Mouse (Mus musculus): ENCODE results near the gene Tsnax. TPM values are rescaled to one million over a fixed set of nuclear protein-coding genes. Genes with fewer than 3 reads are reported as not detected.

The Tsnax gene
- polyA plus RNA-seq, 1 experiment: 22.7 TPM

DNA sequence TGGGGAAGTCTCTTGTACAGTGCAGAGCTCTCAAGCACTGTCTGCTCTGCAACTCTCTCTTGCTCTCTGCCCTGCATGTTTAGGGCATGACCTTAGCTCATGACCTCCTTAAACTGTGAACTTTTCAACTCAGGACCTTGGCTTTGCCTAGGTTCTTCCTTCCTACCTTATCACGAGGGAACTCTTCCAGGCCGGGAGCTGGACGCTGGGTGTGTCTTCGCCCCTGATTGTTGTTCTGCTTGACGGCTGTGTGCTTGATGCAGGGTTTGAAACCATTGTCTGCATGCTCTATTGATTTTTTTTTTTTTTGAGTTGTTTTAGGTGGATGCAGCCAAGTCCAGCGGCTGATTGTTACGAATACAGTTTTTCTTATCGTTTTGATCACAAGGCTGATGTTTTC lies 11.3 kb downstream of the Tsnax start:
- Histone ChIP-seq H3K36me3 (ENCODE audit: control insufficient read depth, insufficient read depth, low read length) (peaks cover 5% of the 10 kb centered on the region), H3K27ac (ENCODE audit: insufficient read depth, low read length) (no peak overlapping the region), H3K4me1 (ENCODE audit: control insufficient read depth, insufficient read depth, insufficient read length) (peaks cover 2% of the 10 kb centered on the region; the same call in 1 of the 2 replicates), H3K27me3 (ENCODE audit: control insufficient read depth, insufficient read depth, low read length) (no peaks in the 10 kb centered on the region), H3K4me3 (ENCODE audit: extremely low read depth, insufficient read depth, insufficient read length) (no peak overlapping the region)
- 91% methylated on average over 8 of the region's 8 CpGs for WGBS
- TF ChIP-seq POLR2A (IDR thresholded peaks at IDR 0.05; ENCODE audit: low read depth, low read length): no peak
- no peak for TF ChIP-seq CTCF (IDR thresholded peaks at IDR 0.05; ENCODE audit: extremely low read depth, insufficient read depth, insufficient read length, insufficient replicate concordance)
- DNase-seq (ENCODE audit: low read depth in 1 of 2, low spot score in 2 of 2): no peak

DNA sequence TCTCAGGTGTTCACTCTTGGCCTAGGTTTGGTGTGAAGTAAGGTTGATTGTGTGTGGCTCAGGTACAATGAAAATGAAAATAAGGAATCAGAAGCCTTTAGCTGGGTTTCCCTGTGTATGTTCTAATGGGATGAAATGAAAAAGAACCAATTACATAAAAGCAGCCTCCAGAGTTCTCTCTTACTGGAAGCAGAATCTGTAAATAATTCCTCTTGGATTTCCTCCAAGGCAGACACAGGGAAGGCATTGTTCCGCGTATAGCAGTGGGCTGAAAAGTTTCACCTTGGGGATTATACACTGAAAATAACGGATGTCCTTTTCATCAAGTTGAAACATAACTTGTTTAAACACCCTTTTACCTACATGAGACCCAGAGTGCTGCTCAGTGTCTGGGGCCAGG lies 14.4 kb downstream of the Tsnax start:
- Histone ChIP-seq H3K36me3 (ENCODE audit: control insufficient read depth, insufficient read depth, low read length) (peaks cover 15% of the 10 kb centered on the region), H3K27ac (ENCODE audit: insufficient read depth, low read length) (no peak overlapping the region), H3K4me3 (ENCODE audit: extremely low read depth, insufficient read depth, insufficient read length) (no peak overlapping the region), H3K27me3 (ENCODE audit: control insufficient read depth, insufficient read depth, low read length) (no peaks in the 10 kb centered on the region), H3K4me1 (ENCODE audit: control insufficient read depth, insufficient read depth, insufficient read length) (peaks cover 5% of the 10 kb centered on the region; the same call in 1 of the 2 replicates)
- TF ChIP-seq CTCF (IDR thresholded peaks at IDR 0.05; ENCODE audit: extremely low read depth, insufficient read depth, insufficient read length, insufficient replicate concordance): no peak
- no peak for TF ChIP-seq POLR2A (IDR thresholded peaks at IDR 0.05; ENCODE audit: low read depth, low read length)
- WGBS: 93% methylated on average over 3 of the region's 3 CpGs
- no peak for DNase-seq (ENCODE audit: low read depth in 1 of 2, low spot score in 2 of 2)

DNA sequence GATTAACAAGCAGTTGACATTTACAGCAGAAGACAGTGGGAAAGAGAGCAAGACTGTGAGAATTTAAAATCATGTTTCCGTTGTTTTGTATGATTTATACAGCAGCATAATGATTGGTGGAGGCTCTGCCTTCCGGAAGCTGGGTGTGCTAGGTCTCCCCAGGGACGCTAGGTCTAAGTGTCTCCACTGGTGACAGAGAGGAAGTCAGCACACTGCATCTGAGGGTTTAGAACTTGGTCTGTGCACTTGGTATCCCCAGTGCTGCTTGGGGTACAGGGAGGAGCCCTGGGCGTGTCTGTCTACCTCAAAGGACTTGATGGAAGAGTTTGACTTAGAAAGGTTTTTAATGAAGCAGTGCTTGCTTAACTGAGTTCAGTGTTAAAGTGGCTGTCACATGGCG lies 16.0 kb downstream of the Tsnax start:
- no peaks in the 10 kb centered on the region for H3K27me3 ChIP-seq (ENCODE audit: control insufficient read depth, insufficient read depth, low read length)
- H3K4me3 ChIP-seq (ENCODE audit: extremely low read depth, insufficient read depth, insufficient read length): no peak overlapping the region
- 60% methylated on average over 5 of the region's 5 CpGs for WGBS
- peak; percentile 54 to 55 for DNase-seq (ENCODE audit: low read depth in 1 of 2, low spot score in 2 of 2)
- H3K4me1 ChIP-seq (ENCODE audit: control insufficient read depth, insufficient read depth, insufficient read length): peaks cover 5% of the 10 kb centered on the region; the same call in 1 of the 2 replicates
- H3K36me3 ChIP-seq (ENCODE audit: control insufficient read depth, insufficient read depth, low read length): peaks cover 14% of the 10 kb centered on the region
- peak overlapping the region; percentile 82; the same call in 1 of the 2 replicates for H3K27ac ChIP-seq (ENCODE audit: insufficient read depth, low read length)
- TF ChIP-seq POLR2A (IDR thresholded peaks at IDR 0.05; ENCODE audit: low read depth, low read length): no peak
- no peak for TF ChIP-seq CTCF (IDR thresholded peaks at IDR 0.05; ENCODE audit: extremely low read depth, insufficient read depth, insufficient read length, insufficient replicate concordance)

DNA sequence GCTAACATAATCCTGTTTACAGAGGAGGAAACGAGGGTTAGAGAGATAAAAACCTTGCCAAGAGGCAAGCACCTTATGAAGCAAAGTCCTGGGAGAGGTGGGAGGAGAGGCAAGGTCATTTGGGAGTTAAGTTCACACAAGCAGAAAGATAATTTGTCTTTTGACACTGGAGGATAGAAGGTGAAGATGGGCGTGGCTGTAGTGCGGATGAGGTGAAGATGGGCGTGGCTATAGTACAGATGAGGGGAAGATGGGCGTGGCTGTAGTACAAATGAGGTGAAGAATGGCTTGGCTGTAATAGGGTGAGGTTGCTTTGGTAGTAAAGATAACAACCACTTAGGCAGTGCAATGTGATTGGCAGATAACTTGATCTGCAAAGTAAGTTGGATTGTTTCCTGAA lies 18.5 kb downstream of the Tsnax start:
- DNase-seq (ENCODE audit: low read depth in 1 of 2, low spot score in 2 of 2): no peak
- 79% methylated on average over 5 of the region's 5 CpGs for WGBS
- Histone ChIP-seq H3K4me3 (ENCODE audit: extremely low read depth, insufficient read depth, insufficient read length) (no peak overlapping the region), H3K27ac (ENCODE audit: insufficient read depth, low read length) (no peak overlapping the region), H3K4me1 (ENCODE audit: control insufficient read depth, insufficient read depth, insufficient read length) (peaks cover 5% of the 10 kb centered on the region; the same call in 1 of the 2 replicates), H3K36me3 (ENCODE audit: control insufficient read depth, insufficient read depth, low read length) (peaks cover 14% of the 10 kb centered on the region), H3K27me3 (ENCODE audit: control insufficient read depth, insufficient read depth, low read length) (no peaks in the 10 kb centered on the region)
- TF ChIP-seq CTCF (IDR thresholded peaks at IDR 0.05; ENCODE audit: extremely low read depth, insufficient read depth, insufficient read length, insufficient replicate concordance) (no peak), POLR2A (IDR thresholded peaks at IDR 0.05; ENCODE audit: low read depth, low read length) (no peak)

GRCm38 (mm10) chr8:125034669-125035068 lies 21.9 kb downstream of the Tsnax start:
- Histone ChIP-seq H3K4me1 (ENCODE audit: control insufficient read depth, insufficient read depth, insufficient read length) (no peaks in the 10 kb centered on the region), H3K36me3 (ENCODE audit: control insufficient read depth, insufficient read depth, low read length) (peaks cover 10% of the 10 kb centered on the region), H3K4me3 (ENCODE audit: extremely low read depth, insufficient read depth, insufficient read length) (no peak overlapping the region), H3K27ac (ENCODE audit: insufficient read depth, low read length) (no peak overlapping the region), H3K27me3 (ENCODE audit: control insufficient read depth, insufficient read depth, low read length) (no peaks in the 10 kb centered on the region)
- WGBS: 48% methylated on average over 8 of the region's 8 CpGs
- peak; percentile 23 to 57 for DNase-seq (ENCODE audit: low read depth in 1 of 2, low spot score in 2 of 2)
- TF ChIP-seq CTCF (IDR thresholded peaks at IDR 0.05; ENCODE audit: extremely low read depth, insufficient read depth, insufficient read length, insufficient replicate concordance) (peak; percentile 93; the same call in 1 of the 2 replicates), POLR2A (IDR thresholded peaks at IDR 0.05; ENCODE audit: low read depth, low read length) (no peak)

DNA sequence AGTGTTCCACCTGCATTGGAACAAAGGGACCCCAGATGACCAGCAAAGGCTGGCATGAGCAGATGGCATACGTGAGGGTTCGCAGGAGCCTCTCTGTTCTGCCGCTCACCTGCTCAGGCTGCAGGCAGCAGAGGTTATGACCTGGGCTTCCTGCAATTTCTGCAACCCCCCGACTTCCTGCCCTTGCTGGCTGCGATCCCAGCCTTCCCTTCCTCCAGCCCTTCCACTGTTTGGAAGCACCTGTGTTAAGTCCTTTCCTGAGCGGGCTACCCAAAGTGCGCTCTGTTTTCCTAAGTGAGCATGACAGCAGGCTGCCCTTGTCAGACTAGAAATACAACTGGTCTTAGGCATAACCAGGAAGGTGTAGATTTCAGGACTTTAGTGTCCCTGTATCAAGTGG lies 24.3 kb downstream of the Tsnax start:
- Histone ChIP-seq H3K4me1 (ENCODE audit: control insufficient read depth, insufficient read depth, insufficient read length) (no peaks in the 10 kb centered on the region), H3K4me3 (ENCODE audit: extremely low read depth, insufficient read depth, insufficient read length) (no peak overlapping the region), H3K27me3 (ENCODE audit: control insufficient read depth, insufficient read depth, low read length) (no peaks in the 10 kb centered on the region), H3K27ac (ENCODE audit: insufficient read depth, low read length) (no peak overlapping the region), H3K36me3 (ENCODE audit: control insufficient read depth, insufficient read depth, low read length) (peaks cover 2% of the 10 kb centered on the region)
- 88% methylated on average over 7 of the region's 7 CpGs for WGBS
- DNase-seq (ENCODE audit: low read depth in 1 of 2, low spot score in 2 of 2): no peak
- TF ChIP-seq POLR2A (IDR thresholded peaks at IDR 0.05; ENCODE audit: low read depth, low read length): no peak
- TF ChIP-seq CTCF (IDR thresholded peaks at IDR 0.05; ENCODE audit: extremely low read depth, insufficient read depth, insufficient read length, insufficient replicate concordance): no peak

DNA sequence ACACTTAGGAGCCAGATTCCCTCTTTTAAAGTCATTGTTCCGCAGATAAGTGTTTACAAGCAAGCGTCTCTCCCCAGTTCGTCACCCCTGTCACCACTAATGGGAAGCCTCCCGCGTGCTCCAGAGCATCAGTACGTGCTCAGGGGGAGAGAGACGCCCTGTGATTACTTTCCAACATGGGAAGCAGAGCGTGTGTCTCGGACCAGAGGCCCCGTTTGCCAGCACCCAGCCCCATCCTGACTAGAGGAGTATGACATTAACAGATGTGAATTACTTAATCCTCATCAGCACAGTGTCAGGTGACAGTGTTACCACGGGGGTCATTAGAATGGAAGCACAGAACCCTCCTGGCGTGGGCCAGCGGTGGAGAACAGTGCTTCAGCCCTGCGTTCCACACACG lies 25.9 kb downstream of the Tsnax start:
- Histone ChIP-seq H3K27me3 (ENCODE audit: control insufficient read depth, insufficient read depth, low read length) (no peaks in the 10 kb centered on the region), H3K36me3 (ENCODE audit: control insufficient read depth, insufficient read depth, low read length) (no peaks in the 10 kb centered on the region; the same call in 1 of the 2 replicates), H3K4me3 (ENCODE audit: extremely low read depth, insufficient read depth, insufficient read length) (no peak overlapping the region), H3K4me1 (ENCODE audit: control insufficient read depth, insufficient read depth, insufficient read length) (no peaks in the 10 kb centered on the region), H3K27ac (ENCODE audit: insufficient read depth, low read length) (no peak overlapping the region)
- whole genome bisulfite sequencing: 94% methylated on average over 15 of the region's 15 CpGs
- TF ChIP-seq POLR2A (IDR thresholded peaks at IDR 0.05; ENCODE audit: low read depth, low read length) (no peak), CTCF (IDR thresholded peaks at IDR 0.05; ENCODE audit: extremely low read depth, insufficient read depth, insufficient read length, insufficient replicate concordance) (no peak)
- no peak for DNase-seq (ENCODE audit: low read depth in 1 of 2, low spot score in 2 of 2)
